Mouse (Mus musculus): ENCODE measurements around the gene Cdc42ep5.
"Not testable (repeated sequence)": the region's sequence is repeated elsewhere in the genome, so short reads cannot be mapped to it uniquely, and the experiment has no call there.

Gene Cdc42ep5

GRCm38 (mm10) chr7:4164090-4164910 lies at the start of gene Cdc42ep5:
Gene Cdc42ep5 (minus strand): TSS chr7:4164860.
- DNase-seq (ENCODE audit: low read depth, low spot score), result peak; percentile 62

DNA sequence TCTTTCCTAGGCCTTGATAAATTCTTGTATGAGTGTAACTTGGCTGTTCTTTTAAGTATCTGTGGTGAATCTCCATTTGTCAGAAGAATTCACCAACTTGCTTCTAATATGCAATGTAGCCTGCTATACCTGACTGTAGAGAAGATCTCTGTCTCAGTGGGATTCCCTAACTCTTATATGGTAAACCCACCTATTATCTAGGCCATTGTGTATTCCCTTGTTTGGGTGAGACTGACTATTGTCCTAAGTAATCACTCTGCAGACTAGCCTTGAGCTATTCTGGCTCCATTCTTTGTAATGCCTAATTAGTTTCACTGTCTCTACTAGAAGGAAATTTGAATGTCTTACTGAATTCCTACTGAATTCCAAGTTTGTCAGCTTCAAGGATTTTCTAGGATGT lies 48.8 kb upstream of the Cdc42ep5 start:
- not testable (repeated sequence) for DNase-seq (ENCODE audit: low read depth, low spot score)

GRCm38 (mm10) chr7:4208626-4209025 lies 44.0 kb upstream of the Cdc42ep5 start:
- DNase-seq (ENCODE audit: low read depth, low spot score), result no peak

DNA sequence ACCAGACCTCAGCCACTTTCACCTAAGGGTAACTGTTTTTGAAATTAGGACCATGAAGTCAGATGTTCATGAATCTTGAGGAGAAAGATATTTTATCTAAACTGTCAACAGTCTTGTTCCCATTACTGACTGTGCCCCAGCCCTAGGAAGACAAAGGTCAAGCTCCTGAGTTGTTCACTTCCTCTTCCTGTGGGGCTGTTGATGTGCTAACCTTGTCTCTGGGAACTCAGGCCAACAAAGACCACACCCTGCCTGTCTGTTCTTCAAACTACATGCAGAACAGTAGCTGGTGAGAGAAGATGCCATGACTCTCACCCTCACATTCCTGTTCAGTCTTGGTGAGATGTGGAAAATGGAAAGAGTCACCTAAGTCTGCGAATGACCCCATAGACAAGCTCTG lies 42.5 kb upstream of the Cdc42ep5 start:
- DNase-seq (ENCODE audit: low read depth, low spot score), result no peak

- no peak for DNase-seq (ENCODE audit: low read depth, low spot score)
Measured at GRCm38 (mm10) chr7:4178438-4178837, 13.8 kb upstream of the Cdc42ep5 start.

DNA sequence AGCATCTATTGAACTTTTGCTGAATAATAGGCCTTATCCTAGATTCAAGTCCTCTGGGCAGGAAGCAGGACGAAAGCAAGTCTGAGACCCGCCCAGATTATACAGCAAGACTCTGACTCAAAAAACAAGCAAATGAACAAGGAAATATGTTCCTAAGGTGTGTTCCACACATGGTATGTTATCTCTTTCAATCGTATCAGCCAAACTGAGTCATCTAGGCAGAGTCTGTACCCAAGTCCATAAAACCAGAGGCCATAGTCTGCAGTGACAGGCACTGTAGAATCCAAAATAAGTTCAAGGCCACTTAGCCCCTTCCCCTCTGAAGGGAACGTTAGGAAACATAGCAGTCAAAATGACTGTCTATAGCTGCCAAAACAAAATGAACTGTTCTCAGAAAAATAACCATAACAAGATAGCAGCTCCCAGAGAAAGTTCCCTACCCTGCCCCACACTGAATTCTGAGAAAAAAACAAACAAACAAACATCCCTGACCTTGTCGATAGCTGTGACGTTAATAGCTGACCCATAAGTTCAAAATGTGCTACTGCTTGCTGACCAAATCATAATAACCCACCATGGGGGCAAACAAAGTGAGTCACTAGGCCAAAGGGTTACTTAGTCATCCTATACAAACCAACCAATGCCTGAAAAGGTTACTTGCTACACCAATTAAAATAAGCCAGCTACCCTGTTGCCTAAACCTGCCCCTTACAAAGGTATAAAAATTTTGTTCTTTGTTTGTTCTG lies 5.7 kb upstream of the Cdc42ep5 start:
- DNase-seq (ENCODE audit: low read depth, low spot score), result no peak

GRCm38 (mm10) chr7:4167098-4167497 lies 2.4 kb upstream of the Cdc42ep5 start:
- DNase-seq (ENCODE audit: low read depth, low spot score), result no peak

DNA sequence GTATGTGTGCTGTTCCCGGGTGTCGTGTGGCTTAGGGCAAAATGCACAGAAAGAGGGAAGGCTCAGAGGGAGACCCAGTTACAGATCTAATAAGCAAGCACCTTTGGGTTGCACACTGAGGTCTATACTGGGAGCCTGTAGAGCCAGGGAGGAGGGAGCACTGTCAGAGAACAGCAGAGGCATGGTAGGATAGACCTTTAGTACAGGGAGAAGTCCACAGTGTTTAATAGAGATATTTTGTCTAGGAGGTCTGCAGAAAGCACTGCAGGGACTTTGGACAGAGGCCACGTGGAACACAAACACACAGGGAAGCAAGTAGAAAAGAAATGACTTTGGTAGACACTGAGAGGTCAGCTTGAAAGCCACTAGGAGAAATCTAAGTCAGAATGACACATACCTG lies 626 bp upstream of the Cdc42ep5 start:
- no peak for DNase-seq (ENCODE audit: low read depth, low spot score)

DNA sequence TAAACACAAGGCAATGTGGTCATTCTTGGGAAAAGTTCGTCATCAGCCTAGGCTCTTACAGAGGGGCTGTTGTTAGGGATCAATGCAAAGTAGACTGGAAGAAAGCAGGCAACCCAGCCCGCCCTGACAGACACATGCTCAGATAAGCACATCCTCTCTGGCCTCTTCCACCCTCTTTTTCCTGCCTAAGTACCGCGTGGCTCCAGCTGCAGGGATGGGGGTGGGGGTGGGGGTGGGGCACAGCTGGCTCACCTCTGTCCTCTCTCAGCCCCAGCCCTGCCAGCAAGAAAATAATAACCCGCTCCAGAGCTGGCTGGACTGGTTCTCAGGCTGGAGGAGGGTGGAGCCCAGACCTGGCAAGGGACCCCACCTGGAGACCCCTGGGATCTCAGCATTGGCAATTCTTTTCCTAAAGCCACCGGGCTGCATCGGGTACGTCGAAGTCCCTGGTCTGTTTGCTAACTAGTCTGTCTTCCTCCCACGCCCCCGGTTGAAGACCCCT lies 1.0 kb downstream of the Cdc42ep5 start:
- no peak for DNase-seq (ENCODE audit: low read depth, low spot score)

DNA sequence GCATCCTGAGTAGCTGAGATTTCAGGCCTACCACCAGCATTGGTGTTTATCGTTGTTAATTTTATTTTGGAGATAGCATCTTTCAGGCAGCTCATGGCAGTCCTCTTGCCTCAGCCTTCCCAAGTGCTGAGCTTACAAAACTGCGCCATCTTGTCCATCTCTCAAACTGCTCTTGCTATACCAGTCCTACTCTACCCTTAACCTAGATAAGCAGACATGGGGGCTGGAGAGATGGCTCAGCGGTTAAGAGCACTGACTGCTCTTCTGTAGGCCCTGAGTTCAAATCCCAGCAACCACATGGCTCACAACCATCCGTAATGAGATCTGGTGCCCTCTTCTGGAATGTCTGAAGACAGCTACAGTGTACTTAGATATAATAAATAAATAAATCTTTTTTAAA lies 3.1 kb downstream of the Cdc42ep5 start:
- not testable (repeated sequence) for DNase-seq (ENCODE audit: low read depth, low spot score)

DNA sequence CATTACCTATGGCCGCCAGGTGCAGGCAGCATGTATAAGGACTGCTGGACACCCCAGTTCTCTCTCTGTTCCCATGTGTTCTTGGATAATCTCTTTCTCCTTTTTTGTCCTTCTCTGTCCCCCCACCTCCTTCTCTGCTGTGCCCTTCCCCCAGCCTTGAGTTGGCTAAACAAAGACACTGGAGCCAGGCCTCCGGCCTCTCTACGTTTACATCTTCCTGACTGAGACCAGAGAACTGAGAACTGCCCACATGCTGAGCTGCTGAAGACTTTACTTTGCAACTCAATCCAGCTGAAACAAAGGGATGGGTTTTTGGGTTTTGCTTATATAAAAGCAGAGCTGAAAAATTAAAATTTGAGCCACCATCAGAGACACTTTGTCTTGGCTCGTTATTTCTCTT lies 9.7 kb downstream of the Cdc42ep5 start:
- no peak for DNase-seq (ENCODE audit: low read depth, low spot score)

GRCm38 (mm10) chr7:4154356-4154755 lies 10.3 kb downstream of the Cdc42ep5 start:
- DNase-seq (ENCODE audit: low read depth, low spot score), result no peak

DNA sequence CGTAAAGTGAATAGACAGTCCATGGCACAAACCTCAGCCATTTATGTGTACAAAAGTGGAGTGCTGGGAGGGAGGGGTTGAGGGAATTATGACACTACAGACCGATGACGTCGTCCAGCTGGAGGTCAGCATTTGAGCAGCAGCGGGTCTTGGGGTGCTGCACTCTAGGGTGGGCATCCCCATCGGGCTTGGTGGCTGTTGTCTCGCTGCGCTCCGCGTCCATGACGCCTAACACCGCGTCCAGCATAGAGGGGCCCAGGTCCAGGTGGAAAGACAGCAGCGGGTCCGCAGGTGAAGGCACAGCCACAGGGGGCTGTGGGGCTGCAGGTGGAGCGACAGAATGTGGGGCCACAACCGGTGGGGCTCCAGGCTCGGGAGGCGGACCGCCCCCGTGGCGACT lies 13.4 kb downstream of the Cdc42ep5 start:
- no peak for DNase-seq (ENCODE audit: low read depth, low spot score)

DNA sequence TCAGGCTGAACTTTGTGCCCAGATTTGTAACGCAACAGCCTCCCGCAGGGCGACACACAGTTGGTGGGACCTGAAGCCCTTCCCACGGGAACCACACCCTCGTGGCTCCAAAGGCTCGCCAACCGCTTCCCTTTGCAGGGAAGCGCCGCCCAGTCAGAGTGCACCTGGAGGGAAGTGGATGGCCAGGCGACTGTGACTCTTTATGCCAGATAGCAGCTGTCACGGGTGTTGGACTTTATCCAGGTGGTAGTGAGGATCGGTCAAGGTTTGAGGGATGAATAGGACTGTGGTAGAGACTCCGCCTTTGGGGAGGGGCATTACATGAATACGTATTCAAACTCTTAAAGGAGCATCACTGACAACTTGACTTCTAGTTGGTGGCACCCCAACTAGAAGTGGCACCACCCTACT lies 13.8 kb downstream of the Cdc42ep5 start:
- no peak for DNase-seq (ENCODE audit: low read depth, low spot score)

DNA sequence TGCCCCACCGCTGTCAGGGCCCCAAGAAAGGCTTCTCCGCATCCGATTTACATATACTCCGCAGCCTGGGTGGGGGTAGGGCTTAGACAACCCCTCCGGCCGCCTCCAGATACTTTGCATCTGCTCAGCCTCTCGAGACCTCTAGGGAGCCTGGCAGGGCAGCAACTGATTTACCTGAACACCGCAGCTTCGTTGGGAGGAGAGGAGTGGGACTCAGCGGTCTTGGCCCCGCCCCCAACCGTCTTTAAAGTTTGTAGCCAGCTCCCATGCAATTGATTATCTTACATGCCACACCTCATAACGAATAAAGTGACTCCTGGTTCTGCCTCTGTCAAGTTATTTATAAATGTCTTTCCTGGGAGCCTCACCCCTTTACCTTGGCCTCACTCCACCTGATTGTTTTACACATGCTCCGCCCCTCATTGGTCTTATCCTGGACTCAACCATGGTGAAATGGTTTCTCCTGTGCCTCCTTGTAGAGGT lies 14.6 kb downstream of the Cdc42ep5 start, which contains the start of gene Leng9:
Gene Leng9 (minus strand): TSS at position 316 of the 483 bp plus-strand sequence.
- DNase-seq (ENCODE audit: low read depth, low spot score), result no peak

DNA sequence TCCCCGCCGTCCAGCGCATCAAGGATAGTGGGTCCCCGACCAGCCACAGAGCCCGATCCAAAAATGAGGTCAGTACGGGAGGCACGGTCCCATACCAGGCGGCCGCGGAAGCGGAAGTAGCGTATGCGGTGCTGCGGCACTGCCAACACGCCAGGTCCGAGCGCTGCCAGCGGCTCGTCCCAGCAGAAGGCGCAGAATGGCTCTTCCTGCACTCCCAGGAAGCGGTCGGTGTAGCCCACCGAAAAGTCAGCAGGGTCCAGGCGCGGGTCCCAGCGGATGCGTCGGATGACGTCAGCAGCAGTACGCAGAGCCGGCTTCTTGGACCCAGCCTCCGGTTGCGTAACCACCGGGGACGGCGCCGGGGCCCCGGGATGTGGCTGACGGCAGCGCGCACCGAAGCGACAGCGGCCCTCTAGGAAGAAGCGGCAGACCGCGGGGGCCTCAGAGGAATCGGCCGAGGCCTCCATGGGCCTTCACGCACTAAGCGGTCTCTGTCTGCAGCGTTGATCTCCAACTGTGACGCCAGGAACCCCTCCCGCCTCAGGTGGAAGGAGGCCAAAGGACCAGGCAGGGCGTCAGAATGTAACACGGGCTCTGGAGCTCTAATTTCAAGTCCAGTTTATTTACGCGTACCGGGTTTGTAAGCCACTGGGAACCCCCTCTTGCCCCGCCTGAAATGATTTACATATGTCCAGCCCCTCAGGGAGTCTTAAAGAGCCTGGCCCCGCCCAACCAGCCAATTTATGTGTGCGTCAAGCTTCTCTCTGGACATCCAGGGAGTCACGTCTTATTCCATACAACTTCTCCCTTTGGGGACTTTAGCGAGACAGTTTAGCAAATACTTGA lies 15.2 kb downstream of the Cdc42ep5 start:
- peak; percentile 47 for DNase-seq (ENCODE audit: low read depth, low spot score)

DNA sequence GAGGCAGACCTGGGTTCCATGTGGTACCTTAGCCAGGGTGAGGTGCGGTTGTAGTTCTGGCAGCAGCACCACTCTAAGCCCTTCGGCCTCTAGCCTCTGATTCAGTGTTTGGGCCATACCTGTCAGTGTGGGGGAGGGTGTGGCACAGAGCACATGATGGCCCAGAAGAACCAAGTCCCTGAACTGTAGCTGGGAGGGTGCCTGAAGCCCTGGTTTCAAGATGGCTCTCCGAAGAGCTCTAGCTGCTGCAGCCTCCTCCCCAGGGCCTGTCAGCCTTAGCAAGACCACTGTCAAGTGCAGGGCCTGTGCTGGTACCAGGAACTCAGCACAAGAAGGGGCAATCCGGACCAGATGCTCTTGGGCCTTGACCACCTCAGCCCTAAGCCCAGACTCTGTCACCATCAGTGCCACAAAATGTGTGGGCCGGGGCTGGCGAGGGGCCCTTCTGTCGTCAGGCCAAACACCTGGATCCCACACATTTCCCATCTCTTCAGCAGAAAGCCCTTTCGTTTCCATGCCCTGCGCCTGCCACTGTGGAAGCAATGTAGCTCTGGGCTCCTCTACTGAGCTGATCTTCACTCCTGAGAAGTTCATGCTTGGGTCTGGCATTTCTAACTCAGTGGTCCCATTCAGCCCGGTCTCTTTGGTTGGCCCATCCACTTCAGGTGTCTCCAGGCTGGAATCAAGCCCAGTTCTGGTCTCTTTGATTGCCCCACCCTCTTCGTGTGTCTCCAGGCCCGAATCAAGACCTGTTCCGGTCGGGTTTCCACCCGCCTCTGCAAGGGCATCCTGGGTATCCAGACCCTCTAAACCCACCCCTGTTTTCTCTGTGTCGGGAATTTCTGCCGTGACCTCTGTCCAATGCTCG lies 16.1 kb downstream of the Cdc42ep5 start:
- no peak for DNase-seq (ENCODE audit: low read depth, low spot score)

DNA sequence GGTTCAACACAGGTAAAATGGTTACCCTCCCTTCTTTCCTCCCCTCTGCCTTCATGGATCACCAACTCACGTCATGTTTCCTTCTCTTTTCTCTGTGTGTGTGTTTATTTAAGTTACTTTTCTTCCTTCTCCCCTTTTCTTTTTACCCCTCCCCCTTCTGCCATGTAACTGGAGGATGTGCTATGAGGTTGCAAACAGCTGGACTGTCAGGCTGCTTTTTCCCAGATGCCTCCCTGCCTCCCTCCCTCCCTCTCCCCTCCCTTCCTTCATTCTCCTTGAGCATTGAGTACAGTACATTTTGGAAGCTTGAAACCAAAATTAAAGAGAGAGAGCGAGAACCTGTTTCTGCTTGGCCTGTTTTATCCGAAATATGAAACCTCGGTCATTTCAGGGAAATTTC lies 16.8 kb downstream of the Cdc42ep5 start:
- no peak for DNase-seq (ENCODE audit: low read depth, low spot score)

DNA sequence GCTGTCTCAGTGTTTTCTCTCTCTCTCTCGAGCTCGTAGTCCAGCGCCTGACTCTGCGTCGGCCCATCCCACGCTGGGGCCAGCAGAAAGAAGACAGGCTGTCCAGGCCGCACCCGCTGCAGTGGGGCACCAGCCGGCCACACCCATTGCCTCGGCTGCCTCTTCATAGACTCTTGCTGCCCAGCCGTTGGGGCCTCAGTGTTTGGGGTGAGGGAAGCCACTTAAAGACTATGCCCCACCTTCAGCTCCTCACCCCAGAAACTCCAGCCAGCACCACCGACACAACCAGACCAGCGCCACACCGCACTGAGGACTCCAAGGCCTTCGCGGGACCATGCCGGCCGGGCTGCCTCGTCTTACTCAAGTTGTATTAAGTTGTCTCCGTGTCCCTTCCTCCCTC lies 17.3 kb downstream of the Cdc42ep5 start:
- DNase-seq (ENCODE audit: low read depth, low spot score), result no peak

Measured in embryo, embryonic 11.5 days (tissue).